Mouse (Mus musculus) intestine, postnatal 0 days (tissue): ENCODE measurements around the gene Sufu. TPM values are rescaled to one million over a fixed set of nuclear protein-coding genes. Genes with fewer than 3 reads are reported as not detected.

Source experiments
- ATAC-seq: fragments of 200-750 bp; cut with Nextera tagmentation; 2 replicates; pipeline ENCODE4 v1.8.0; 2017; ENCODE audit warnings: mild to moderate bottlenecking, moderate TSS enrichment, moderate library complexity
- H3K27ac ChIP-seq: fragments of 300-500 bp; sonication (generic); 2 replicates; pipeline ENCODE4 v1.5.1; 2014; ENCODE audit warnings: mild to moderate bottlenecking, low read depth, low read length, moderate library complexity
- H3K27me3 ChIP-seq: fragments of 300-500 bp; sonication (generic); replicated peaks from 2 replicates; pipeline ENCODE4 v1.6.1; 2014; ENCODE audit warnings: low read length, mixed read lengths; ENCODE audit not compliant: control insufficient read depth, insufficient read depth
- H3K36me3 ChIP-seq: fragments of 300-500 bp; sonication (generic); 2 replicates; pipeline ENCODE4 v1.6.1; 2014; ENCODE audit warnings: mild to moderate bottlenecking, moderate library complexity; ENCODE audit not compliant: control insufficient read depth, insufficient read depth
- H3K4me1 ChIP-seq: fragments of 300-500 bp; sonication (generic); replicated peaks from 2 replicates; pipeline ENCODE4 v1.6.1; 2014; ENCODE audit warnings: antibody characterized with exemption, low read length, mixed read lengths; ENCODE audit not compliant: control insufficient read depth, insufficient read depth
- H3K4me2 ChIP-seq: fragments of 300-500 bp; sonication (generic); replicated peaks from 2 replicates; pipeline ENCODE4 v1.6.1; 2014; ENCODE audit warnings: low read depth, mild to moderate bottlenecking, moderate library complexity
- H3K4me3 ChIP-seq: fragments of 300-500 bp; sonication (generic); 2 replicates; pipeline ENCODE4 v1.5.1; 2014; ENCODE audit warnings: low read depth, low read length
- H3K9ac ChIP-seq: fragments of 300-500 bp; sonication (generic); 2 replicates; pipeline ENCODE4 v1.6.1; 2014; ENCODE audit warnings: mild to moderate bottlenecking, low read depth, low read length
- H3K9me3 ChIP-seq: fragments of 300-500 bp; sonication (generic); 2 replicates; pipeline ENCODE4 v1.6.1; 2016; ENCODE audit warnings: mixed run types; ENCODE audit not compliant: control insufficient read depth
- CTCF ChIP-seq: sonication (generic); IDR thresholded peaks from 2 replicates; pipeline ENCODE4 v1.5.1; 2016; ENCODE audit warnings: low read depth, mild to moderate bottlenecking, control low read depth, antibody characterized with exemption, moderate library complexity
- WGBS: fragments of 180-500 bp; shearing (Covaris S2); extraction: QIAGEN DNeasy Blood & Tissue Kit; methylation state at CpG from one replicate; pipeline ENCODE4 v1.1.7; 2014; 5-methylcytosine and 5-hydroxymethylcytosine counted together
- polyA plus RNA-seq: library from polyadenylated mRNA; unstranded; fragments of >200 nt; fragmentation: Nextera tagmentation; extraction: Ambion mirVana; gene quantifications from 2 replicates; pipeline ENCODE4 v1.2.1, GENCODE M21; 2015

Sufu gene
- polyA plus RNA-seq, 1 experiment from 2014 or later = 9.5 TPM

DNA sequence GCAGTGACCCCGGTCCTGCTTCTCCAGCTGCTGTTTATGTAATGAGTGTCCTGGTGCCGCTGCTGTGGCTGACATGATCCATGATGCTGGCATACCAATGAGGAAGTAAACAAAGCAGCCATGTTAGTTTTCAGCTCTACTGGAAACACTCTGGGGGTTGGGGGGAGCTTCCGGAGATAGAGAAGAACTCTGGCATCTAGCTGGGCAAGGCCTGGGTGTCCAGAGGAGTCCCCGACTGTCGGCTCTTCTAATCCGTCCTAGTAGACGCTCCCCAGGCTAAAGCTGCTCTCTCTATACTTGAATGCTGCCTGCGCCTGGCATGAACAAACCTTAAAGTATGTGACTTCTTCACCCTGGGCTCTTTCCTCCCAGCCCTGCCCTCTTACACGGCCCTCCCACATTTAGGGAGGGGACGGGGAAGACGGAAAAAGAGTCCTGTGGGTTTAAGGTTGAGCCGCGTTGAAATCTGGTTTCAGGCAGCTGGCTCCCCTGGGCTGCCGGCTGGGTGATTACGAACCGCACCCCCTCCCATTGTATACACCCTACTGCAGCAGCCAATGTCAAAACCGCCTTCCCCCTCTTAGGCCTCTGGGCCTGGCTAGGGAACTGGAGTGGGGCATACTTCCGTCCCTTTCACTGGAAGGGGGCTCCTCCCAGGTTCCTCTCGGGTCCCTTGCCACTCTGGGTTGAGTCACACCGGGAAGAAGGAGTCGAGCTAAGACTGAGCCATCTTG is 106.8 kb downstream of the Sufu start:
- H3K4me1 ChIP-seq = peaks cover 19% of the 10 kb centered on the region; the same call in 1 of the 2 replicates
- under 1% methylated on average over 21 of the region's 21 CpGs for WGBS
- H3K27ac ChIP-seq = peak overlapping the region; percentile 100
- peak overlapping the region; percentile 98 for H3K9ac ChIP-seq
- H3K4me2 ChIP-seq = peak overlapping the region; percentile 85
- ATAC-seq = peak; percentile 48
- H3K4me3 ChIP-seq = peak overlapping the region; percentile 91
- no peak for TF ChIP-seq CTCF
- no peaks in the 10 kb centered on the region for H3K27me3 ChIP-seq
- H3K36me3 ChIP-seq = peaks cover 18% of the 10 kb centered on the region; the same call in 1 of the 2 replicates
- no peaks in the 10 kb centered on the region for H3K9me3 ChIP-seq

DNA sequence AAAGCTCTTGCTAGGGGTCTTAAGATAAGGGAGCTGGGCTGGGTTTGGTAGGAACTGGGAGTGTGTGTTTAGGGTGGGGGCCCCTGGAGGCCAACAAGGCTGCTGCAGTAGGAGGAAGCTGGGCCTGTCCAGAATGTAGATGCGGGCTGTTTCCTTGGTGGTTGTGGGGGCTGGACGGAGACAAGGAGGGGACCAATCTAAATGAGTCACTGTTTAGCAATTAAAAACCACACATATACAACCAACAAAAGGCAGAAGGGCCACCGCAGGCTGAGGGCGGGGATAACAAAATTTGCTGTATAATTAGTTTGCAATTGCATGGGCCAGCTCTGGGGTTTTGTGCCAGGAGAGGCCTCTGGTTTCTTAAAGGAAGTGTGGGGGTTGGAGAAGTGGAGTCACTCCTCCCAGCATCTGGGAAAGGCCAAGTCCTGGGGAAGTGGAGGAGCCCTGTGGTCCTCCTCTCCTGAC is 107.4 kb downstream of the Sufu start:
- ATAC-seq = peak; percentile 20; the same call in 1 of the 2 replicates
- H3K4me1 ChIP-seq = peaks cover 22% of the 10 kb centered on the region; the same call in 1 of the 2 replicates
- peak overlapping the region; percentile 100 for H3K27ac ChIP-seq
- H3K36me3 ChIP-seq = peaks cover 22% of the 10 kb centered on the region; the same call in 1 of the 2 replicates
- peak overlapping the region; percentile 85 for H3K4me2 ChIP-seq
- no peaks in the 10 kb centered on the region for H3K9me3 ChIP-seq
- H3K9ac ChIP-seq = peak overlapping the region; percentile 98
- peak; percentile 60 for TF ChIP-seq CTCF
- 0% methylated on average over 4 of the region's 4 CpGs for WGBS
- H3K4me3 ChIP-seq = peak overlapping the region; percentile 91
- no peaks in the 10 kb centered on the region for H3K27me3 ChIP-seq

DNA sequence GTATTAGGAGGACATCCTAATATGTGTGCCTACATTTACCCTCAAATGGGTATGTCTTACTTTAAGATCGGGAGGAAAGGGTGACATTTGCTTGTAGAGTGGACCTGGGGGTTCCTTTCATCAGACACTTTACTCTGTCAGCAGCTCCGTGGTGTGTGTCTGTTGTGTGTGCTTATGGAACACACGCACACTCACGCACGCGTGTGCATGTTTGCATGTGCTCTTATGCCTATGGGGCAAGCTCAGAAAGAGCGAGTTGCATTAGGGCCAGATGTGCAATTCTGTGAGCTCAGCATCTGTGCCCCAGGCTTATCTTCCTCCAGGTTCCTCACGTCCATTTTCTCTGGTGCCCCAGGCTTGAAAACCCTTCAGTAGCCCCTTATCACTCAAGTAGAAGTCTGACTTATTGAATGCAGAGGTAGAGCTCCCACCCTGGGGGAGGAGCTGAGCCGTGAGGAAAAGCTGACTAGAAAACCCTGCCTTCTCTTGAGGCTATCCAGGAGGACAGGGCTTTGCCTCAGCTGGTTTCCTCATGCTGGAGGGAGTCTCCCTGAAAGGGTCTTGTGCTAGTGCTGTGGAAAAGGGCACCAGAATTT is 108.2 kb downstream of the Sufu start:
- Histone ChIP-seq H3K4me1 (peaks cover 25% of the 10 kb centered on the region; the same call in 1 of the 2 replicates), H3K4me2 (peak overlapping the region; percentile 85), H3K36me3 (peaks cover 23% of the 10 kb centered on the region; the same call in 1 of the 2 replicates), H3K4me3 (peak overlapping the region; percentile 91), H3K27ac (peak overlapping the region; percentile 100; the same call in 1 of the 2 replicates), H3K9ac (peak overlapping the region; percentile 98; the same call in 1 of the 2 replicates), H3K27me3 (no peaks in the 10 kb centered on the region), H3K9me3 (no peaks in the 10 kb centered on the region)
- WGBS = 45% methylated on average over 9 of the region's 9 CpGs
- TF ChIP-seq CTCF = no peak
- ATAC-seq = no peak

DNA sequence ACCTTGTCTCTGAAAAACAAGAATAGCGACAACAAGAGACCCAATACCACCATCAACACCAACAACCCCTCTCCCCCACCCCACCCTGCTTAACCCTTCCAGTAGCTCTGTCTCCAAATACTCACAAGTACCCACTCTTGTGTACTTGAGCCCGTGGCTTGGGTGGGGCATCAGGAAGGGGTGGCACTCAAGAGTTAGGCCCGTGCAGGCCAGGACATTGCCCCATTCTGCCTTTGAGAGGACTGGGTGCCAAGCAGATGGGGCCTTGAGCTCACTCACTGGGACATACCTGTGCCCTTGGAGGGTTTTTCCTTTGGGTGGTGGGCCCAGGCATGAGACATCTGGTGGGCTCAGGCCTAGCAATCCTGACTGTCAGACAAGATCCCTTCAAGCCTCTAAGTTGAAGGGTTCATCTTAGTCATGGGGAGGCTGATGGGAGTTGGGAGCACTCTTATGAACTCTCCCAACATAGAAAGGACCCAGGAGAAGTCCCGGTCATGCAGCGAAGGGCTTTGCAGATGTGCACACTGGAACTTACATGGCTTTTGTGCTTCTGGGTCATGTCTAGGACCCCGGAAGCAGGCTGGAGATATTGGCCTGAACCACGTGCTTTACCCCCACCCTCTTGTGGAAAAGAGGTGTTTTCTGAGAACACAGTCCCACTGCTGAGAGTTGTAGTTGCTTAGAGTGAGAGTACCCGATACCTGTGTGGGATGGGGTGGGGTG is 109.1 kb downstream of the Sufu start:
- Histone ChIP-seq H3K9ac (0 out of 2 replicates have a peak overlapping the region, but pooled peaks have one; percentile 8), H3K36me3 (peaks cover 27% of the 10 kb centered on the region; the same call in 1 of the 2 replicates), H3K4me1 (peaks cover 29% of the 10 kb centered on the region; the same call in 1 of the 2 replicates), H3K4me2 (peak overlapping the region; percentile 85), H3K27ac (0 out of 2 replicates have a peak overlapping the region, but pooled peaks have one; percentile 23), H3K4me3 (peak overlapping the region; percentile 91; the same call in 1 of the 2 replicates), H3K9me3 (no peaks in the 10 kb centered on the region), H3K27me3 (no peaks in the 10 kb centered on the region)
- TF ChIP-seq CTCF = no peak
- no peak for ATAC-seq
- WGBS = 66% methylated on average over 8 of the region's 8 CpGs

DNA sequence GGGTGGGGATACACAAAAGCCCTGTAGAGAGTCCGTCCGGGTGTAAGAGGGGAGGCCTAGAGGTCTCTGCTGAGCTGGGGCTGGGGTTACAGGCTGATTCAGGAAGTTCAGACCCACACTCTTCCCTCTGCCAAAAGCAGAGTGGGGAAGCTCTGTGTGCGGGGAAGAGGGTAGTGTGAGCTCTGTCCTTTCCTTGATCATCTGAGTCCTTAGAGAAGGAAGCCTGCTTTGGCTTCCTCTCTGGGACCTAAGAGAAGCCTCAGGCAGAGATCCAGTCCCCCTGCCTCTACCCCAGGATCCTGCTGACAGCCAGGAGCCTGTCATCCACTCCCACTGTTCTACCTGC is 109.6 kb downstream of the Sufu start:
- Histone ChIP-seq H3K27ac (0 out of 2 replicates have a peak overlapping the region, but pooled peaks have one; percentile 23), H3K36me3 (peaks cover 27% of the 10 kb centered on the region; the same call in 1 of the 2 replicates), H3K9ac (no peak overlapping the region), H3K4me1 (peaks cover 29% of the 10 kb centered on the region; the same call in 1 of the 2 replicates), H3K4me2 (peak overlapping the region; percentile 85), H3K27me3 (no peaks in the 10 kb centered on the region), H3K4me3 (no peak overlapping the region), H3K9me3 (no peaks in the 10 kb centered on the region)
- ATAC-seq = no peak
- 54% methylated on average over 3 of the region's 3 CpGs for WGBS
- no peak for TF ChIP-seq CTCF

DNA sequence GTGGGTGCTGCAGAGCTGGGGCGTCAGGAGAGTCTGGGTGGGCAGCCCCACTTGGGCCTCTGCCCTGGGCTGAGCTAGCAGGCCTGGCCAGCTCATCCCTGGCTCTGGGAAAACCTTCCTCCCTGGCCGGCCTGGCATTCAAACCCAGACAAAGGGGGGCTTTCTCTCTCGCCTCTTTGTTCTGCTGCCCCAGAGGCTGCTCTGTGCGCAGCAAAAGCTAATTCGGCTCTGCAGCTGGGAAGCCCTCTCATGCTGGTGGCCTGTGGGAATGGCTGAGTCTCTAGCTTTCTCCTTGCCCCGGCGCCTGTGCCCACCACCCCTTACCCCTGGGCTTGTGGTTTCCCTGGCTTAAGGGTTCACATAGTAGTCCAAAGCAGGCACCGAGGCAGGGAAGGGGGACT is 110.5 kb downstream of the Sufu start:
- Histone ChIP-seq H3K9ac (0 out of 2 replicates have a peak overlapping the region, but pooled peaks have one; percentile 1), H3K4me3 (no peak overlapping the region)

More for the DNA sequence above, 110.5 kb downstream of the Sufu start:
- peak overlapping the region; percentile 85 for H3K4me2 ChIP-seq
- H3K4me1 ChIP-seq = peaks cover 29% of the 10 kb centered on the region; the same call in 1 of the 2 replicates
- no peak for TF ChIP-seq CTCF
- 90% methylated on average over 8 of the region's 8 CpGs for WGBS
- H3K27me3 ChIP-seq = no peaks in the 10 kb centered on the region
- H3K36me3 ChIP-seq = peaks cover 28% of the 10 kb centered on the region; the same call in 1 of the 2 replicates
- H3K9me3 ChIP-seq = no peaks in the 10 kb centered on the region
- ATAC-seq = no peak
- peak overlapping the region; percentile 55; the same call in 1 of the 2 replicates for H3K27ac ChIP-seq
